Mouse (Mus musculus): Measurements from ENCODE around the gene Vti1b.

GRCm38 (mm10) chr12:79171269-79171995 is 1.0 kb downstream of the Vti1b start:
- TF ChIP-seq CTCF (IDR thresholded peaks at IDR 0.05; ENCODE audit: extremely low read depth, insufficient read depth, insufficient read length, insufficient replicate concordance): no peak
- TF ChIP-seq POLR2A (IDR thresholded peaks at IDR 0.05; ENCODE audit: low read depth, low read length): no peak
